Mouse (Mus musculus) liver, embryonic 12.5 days (tissue): ENCODE data around the gene Hist1h2bn. TPM values are rescaled to one million over a fixed set of nuclear protein-coding genes. Genes with fewer than 3 reads are reported as not detected.
"Not testable (repeated sequence)": the region's sequence is repeated elsewhere in the genome, so short reads cannot be mapped to it uniquely, and the experiment has no call there.

Experiments used
- ATAC-seq: fragments of 200-750 bp; cut with Nextera tagmentation; 2 replicates; pipeline ENCODE4 v1.8.0; 2017; ENCODE audit warnings: moderate number of reproducible peaks, mild to moderate bottlenecking, moderate library complexity
- H3K27ac ChIP-seq: fragments of 300-500 bp; sonication (generic); 2 replicates; pipeline ENCODE4 v1.5.1; 2016; ENCODE audit warnings: mild to moderate bottlenecking
- H3K27me3 ChIP-seq: fragments of 300-500 bp; sonication (generic); replicated peaks from 2 replicates; pipeline ENCODE4 v1.6.1; 2016; ENCODE audit warnings: mild to moderate bottlenecking, moderate library complexity
- H3K36me3 ChIP-seq: fragments of 300-500 bp; sonication (generic); 2 replicates; pipeline ENCODE4 v1.6.1; 2016; ENCODE audit warnings: mild to moderate bottlenecking, moderate library complexity
- H3K4me1 ChIP-seq: fragments of 300-500 bp; sonication (generic); 2 replicates; pipeline ENCODE4 v1.6.1; 2016
- H3K4me2 ChIP-seq: fragments of 300-500 bp; sonication (generic); 2 replicates; pipeline ENCODE4 v1.6.1; 2016; ENCODE audit warnings: mild to moderate bottlenecking, moderate library complexity
- H3K4me3 ChIP-seq: fragments of 300-500 bp; sonication (generic); 2 replicates; pipeline ENCODE4 v1.5.1; 2016; ENCODE audit warnings: mild to moderate bottlenecking, moderate library complexity
- H3K9ac ChIP-seq: fragments of 300-500 bp; sonication (generic); 2 replicates; pipeline ENCODE4 v1.6.1; 2016; ENCODE audit warnings: mild to moderate bottlenecking, moderate library complexity
- H3K9me3 ChIP-seq: fragments of 300-500 bp; sonication (generic); replicated peaks from 2 replicates; pipeline ENCODE4 v1.6.1; 2016; ENCODE audit warnings: mild to moderate bottlenecking, moderate library complexity
- WGBS: fragments of 180-500 bp; shearing (Covaris S2); methylation state at CpG from one replicate; pipeline ENCODE4 v1.1.7; 2016; ENCODE audit not compliant: insufficient replicate concordance; 5-methylcytosine and 5-hydroxymethylcytosine counted together
- polyA plus RNA-seq: library from polyadenylated mRNA; unstranded; fragments of >200 nt; fragmentation: Nextera tagmentation; extraction: Ambion mirVana; gene quantifications from 2 replicates; pipeline ENCODE4 v1.2.1, GENCODE M21; 2016

Gene Hist1h2bn
- polyA plus RNA-seq, 1 experiment from 2014 or later, result 8.9 TPM

DNA sequence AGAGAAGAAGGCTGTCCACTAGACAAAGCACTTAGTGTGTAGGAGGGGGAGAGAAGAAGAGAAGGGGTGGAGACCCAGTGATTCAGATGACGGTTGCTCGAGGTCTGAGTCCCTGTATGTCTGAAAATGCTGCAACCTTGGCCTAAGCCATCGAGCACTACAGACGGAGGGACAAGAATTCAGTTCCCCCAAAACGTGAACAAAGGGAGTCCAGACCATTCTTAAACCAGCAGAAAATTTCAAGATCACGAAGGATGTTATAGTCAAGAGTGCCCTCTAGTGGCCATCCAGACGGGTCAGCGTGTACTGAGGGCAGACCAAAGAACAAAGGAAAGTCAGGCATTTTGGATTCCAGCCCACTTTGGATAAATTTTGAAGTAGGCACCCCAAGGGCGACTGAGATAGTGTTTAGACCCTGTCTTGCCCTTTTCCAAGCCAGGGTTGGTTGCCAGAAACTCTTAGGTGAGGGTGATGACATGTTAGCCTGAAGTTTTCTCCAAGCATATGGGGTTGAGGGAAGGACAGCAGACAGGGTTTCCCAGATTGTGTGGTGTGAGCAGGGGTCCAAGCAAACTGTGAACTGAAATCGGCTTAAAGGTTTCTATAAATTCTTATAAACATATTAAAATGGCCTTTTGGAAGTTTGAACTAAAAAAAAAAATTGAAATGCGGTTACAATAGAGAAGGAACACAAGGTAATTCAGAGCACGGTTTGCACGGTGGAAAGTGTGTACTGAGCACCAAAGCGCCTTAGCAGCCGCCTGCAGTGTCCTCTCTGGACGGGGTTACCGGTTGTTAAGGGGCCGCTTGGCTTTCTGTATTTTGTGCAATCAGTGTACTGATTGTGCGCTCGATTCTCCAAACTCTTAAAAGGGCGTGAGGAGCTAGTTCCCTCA is 19.7 kb upstream of the Hist1h2bn start:
- H3K4me3 ChIP-seq, result peak overlapping the region; percentile 62
- H3K27ac ChIP-seq, result peak overlapping the region; percentile 95
- peak overlapping the region; percentile 77 for H3K4me2 ChIP-seq
- H3K36me3 ChIP-seq, result no peaks in the 10 kb centered on the region
- no peaks in the 10 kb centered on the region for H3K9me3 ChIP-seq
- H3K4me1 ChIP-seq, result peaks cover 33% of the 10 kb centered on the region
- peak overlapping the region; percentile 77 for H3K9ac ChIP-seq
- WGBS, result under 1% methylated on average over 21 of the region's 21 CpGs
- H3K27me3 ChIP-seq, result no peaks in the 10 kb centered on the region
- peak; percentile 62 for ATAC-seq

DNA sequence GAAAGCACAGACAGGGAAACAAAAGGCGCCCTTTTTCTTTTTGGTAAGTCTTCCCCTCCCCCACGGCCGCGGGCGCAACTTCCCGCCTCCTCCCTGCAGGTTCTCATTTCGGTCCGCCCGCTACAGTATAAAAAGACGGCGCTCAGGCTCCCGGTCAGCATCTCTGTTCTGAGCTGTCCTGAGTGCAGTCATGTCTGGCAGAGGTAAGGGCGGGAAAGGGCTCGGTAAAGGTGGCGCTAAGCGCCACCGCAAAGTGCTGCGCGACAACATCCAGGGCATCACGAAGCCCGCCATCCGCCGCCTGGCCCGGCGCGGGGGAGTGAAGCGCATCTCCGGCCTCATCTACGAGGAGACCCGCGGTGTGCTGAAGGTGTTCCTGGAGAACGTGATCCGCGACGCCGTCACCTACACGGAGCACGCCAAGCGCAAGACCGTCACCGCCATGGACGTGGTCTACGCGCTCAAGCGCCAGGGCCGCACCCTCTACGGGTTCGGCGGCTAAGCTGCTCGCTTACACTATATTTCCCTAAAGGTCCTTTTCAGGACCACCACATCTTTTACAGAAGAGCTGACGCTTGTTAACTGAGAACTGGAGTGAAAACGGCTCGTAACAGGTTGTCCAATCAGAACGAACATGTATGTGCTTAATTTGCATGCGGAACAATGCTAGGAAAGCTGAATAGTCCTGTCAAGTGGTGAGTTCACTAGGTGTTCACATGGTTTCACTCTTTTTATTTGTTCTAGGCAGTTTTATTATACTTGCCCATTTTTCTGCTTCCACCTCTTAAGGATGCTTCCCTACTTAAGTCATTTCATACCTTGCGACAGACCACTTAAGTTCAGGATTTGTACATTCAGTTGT is 18.8 kb upstream of the Hist1h2bn start, which contains the start of gene Hist1h4j:
Gene Hist1h4j (plus strand): TSS at position 159 of the 862 bp plus-strand sequence.
- Histone ChIP-seq H3K4me2 (peak within 1 kb of the TSS; percentile 77), H3K9ac (peak within 1 kb of the TSS; percentile 77), H3K27ac (peak within 1 kb of the TSS; percentile 95), H3K4me1 (peaks cover 39% of the 10 kb centered on the region), H3K4me3 (peak within 1 kb of the TSS; percentile 62)
- not testable (repeated sequence) for H3K36me3 ChIP-seq, H3K27me3 ChIP-seq, H3K9me3 ChIP-seq
- ATAC-seq, result peak; percentile 91
- WGBS, result under 1% methylated on average over 48 of the region's 56 CpGs

DNA sequence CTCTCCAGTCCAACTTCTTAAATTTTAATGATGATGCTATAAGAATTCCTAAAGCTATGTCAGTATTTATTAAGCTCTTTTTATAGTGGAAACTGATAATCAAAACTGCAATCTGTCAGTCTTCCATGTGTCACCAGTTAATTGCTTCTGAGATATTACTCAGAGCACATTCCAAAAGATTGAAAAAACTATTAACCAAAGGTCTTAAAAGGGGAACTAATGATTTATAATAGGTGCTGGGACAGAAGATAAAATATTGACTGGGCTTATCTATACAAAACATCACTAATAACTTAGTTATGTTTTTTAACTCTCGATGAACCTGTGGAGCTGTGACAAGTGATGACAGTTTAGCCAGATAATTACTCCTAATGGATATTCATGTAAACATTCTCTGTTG is 8.9 kb upstream of the Hist1h2bn start:
- Histone ChIP-seq H3K9ac (no peak overlapping the region), H3K27ac (no peak overlapping the region), H3K9me3 (no peaks in the 10 kb centered on the region), H3K4me2 (no peak overlapping the region), H3K4me1 (peaks cover 29% of the 10 kb centered on the region), H3K27me3 (no peaks in the 10 kb centered on the region), H3K36me3 (peaks cover 4% of the 10 kb centered on the region), H3K4me3 (no peak overlapping the region)
- WGBS, result 30% methylated on average over 1 of the region's 1 CpGs
- ATAC-seq, result no peak

GRCm38 (mm10) chr13:21749387-21750158 is 4.3 kb upstream of the Hist1h2bn start:
- Histone ChIP-seq H3K9me3 (no peaks in the 10 kb centered on the region), H3K9ac (peak overlapping the region; percentile 80), H3K4me3 (peak overlapping the region; percentile 61), H3K27ac (peak overlapping the region; percentile 99), H3K4me2 (peak overlapping the region; percentile 68), H3K4me1 (peaks cover 49% of the 10 kb centered on the region), H3K36me3 (peaks cover 4% of the 10 kb centered on the region), H3K27me3 (no peaks in the 10 kb centered on the region)
- under 1% methylated on average over 5 of the region's 5 CpGs for WGBS
- no peak for ATAC-seq

DNA sequence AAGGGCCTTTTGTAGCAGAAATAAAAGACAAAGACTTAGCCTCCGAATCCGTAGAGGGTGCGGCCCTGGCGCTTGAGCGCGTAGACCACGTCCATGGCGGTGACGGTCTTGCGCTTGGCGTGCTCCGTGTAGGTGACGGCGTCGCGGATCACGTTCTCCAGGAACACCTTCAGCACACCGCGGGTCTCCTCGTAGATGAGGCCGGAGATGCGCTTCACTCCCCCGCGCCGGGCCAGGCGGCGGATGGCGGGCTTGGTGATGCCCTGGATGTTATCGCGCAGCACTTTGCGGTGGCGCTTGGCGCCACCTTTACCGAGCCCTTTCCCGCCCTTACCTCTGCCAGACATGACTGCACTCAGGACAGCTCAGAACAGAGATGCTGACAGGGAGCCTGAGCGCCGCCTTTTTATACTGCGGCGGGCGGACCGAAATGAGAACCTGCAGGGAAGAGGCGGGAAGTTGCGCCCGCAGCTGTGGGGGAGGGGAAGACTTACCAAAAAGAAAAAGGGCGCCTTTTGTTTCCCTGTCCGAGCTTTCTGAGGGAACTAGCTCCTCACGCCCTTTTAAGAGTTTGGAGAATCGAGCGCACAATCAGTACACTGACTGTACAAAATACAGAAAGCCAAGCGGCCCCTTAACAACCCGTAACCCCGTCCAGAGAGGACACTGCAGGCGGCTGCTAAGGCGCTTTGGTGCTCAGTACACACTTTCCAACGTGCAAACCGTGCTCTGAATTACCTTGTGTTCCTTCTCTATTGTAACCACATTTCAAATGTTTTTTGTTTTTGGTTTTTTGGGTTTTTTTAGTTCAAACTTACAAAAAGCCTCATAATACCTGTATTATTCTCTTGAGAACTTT is 3.5 kb upstream of the Hist1h2bn start, which contains the start of gene Hist1h4k:
Gene Hist1h4k (minus strand): TSS at position 347 of the 859 bp plus-strand sequence.
- H3K27me3 ChIP-seq, H3K36me3 ChIP-seq, H3K9me3 ChIP-seq: not testable (repeated sequence)
- WGBS, result under 1% methylated on average over 41 of the region's 56 CpGs
- peak within 1 kb of the TSS; percentile 99 for H3K27ac ChIP-seq
- H3K4me2 ChIP-seq, result peak within 1 kb of the TSS; percentile 69
- H3K9ac ChIP-seq, result peak within 1 kb of the TSS; percentile 80
- ATAC-seq, result peak; percentile 64
- peak within 1 kb of the TSS; percentile 61 for H3K4me3 ChIP-seq
- H3K4me1 ChIP-seq, result peaks cover 46% of the 10 kb centered on the region

DNA sequence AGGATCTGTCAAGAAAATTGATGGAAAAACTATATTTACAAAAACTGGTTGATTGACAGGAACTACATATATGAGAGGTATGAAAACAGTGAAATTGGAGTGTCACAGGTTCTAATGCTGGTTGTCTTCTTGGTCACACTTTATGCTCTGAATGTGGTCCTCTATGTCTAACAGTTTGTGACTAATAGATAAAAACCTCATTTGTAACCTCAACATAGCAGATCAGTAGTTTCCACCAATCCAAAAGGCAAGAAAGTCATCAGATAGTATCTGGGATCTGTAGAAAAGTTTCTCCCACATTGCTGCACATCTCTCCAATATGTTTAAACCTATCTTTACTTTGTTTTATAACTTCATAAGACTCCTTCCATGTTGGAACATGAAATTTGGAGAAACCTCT is 2.5 kb upstream of the Hist1h2bn start:
- Histone ChIP-seq H3K27me3 (no peaks in the 10 kb centered on the region), H3K4me1 (peaks cover 43% of the 10 kb centered on the region), H3K4me3 (peak overlapping the region; percentile 56; the same call in 1 of the 2 replicates), H3K36me3 (peaks cover 4% of the 10 kb centered on the region), H3K4me2 (peak overlapping the region; percentile 69), H3K9me3 (no peaks in the 10 kb centered on the region), H3K9ac (peak overlapping the region; percentile 80), H3K27ac (peak overlapping the region; percentile 99)
- ATAC-seq, result no peak

DNA sequence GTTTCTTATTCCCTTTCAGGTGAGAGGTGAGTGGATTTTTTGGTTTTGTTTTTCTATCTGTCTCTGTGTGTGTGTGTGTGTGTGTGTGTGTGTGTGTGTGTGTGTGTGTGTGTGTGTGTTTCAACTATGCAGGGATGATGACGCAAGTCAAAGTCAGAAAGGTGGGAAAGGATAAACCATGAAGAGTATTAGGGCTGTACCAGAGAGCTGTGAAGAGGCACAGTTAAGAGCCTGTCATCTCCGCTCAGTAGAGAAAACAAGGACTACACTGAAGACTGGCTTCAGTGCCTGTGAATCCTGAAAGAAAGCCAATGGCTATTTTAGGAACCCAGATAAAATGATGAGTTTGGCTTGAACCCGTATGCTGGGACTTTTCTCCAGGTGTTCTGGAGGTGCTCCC is 2.1 kb upstream of the Hist1h2bn start:
- Histone ChIP-seq H3K36me3 (peaks cover 4% of the 10 kb centered on the region), H3K4me3 (peak overlapping the region; percentile 56), H3K27me3 (no peaks in the 10 kb centered on the region), H3K4me1 (peaks cover 44% of the 10 kb centered on the region), H3K27ac (peak overlapping the region; percentile 99), H3K4me2 (peak overlapping the region; percentile 69), H3K9me3 (no peaks in the 10 kb centered on the region), H3K9ac (peak overlapping the region; percentile 80)
- no peak for ATAC-seq
- 38% methylated on average over 3 of the region's 3 CpGs for WGBS

DNA sequence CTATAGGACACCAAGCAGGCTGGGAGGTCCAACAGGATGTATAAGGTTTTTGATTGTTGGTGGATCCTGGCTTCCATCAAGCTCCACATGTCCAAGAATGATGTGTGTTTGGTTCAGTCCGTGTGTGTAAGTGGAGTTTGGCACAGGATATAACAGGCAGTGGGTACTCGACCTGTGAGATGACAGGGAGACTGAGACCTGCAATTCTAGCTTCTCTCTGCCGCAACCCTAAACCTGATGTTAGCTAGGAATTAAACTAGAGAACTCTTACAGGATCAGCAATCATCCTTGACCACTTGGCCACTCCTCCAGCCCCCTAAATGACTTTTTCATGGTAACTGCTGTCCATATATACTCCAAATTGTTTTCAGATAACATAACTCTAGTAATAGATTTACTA is 1.6 kb upstream of the Hist1h2bn start:
- H3K4me3 ChIP-seq, result peak overlapping the region; percentile 56
- peaks cover 41% of the 10 kb centered on the region for H3K4me1 ChIP-seq
- peak overlapping the region; percentile 69 for H3K4me2 ChIP-seq
- no peaks in the 10 kb centered on the region for H3K9me3 ChIP-seq
- H3K36me3 ChIP-seq, result peaks cover 2% of the 10 kb centered on the region
- peak overlapping the region; percentile 99 for H3K27ac ChIP-seq
- no peaks in the 10 kb centered on the region for H3K27me3 ChIP-seq
- H3K9ac ChIP-seq, result peak overlapping the region; percentile 80
- 34% methylated on average over 3 of the region's 3 CpGs for WGBS
- ATAC-seq, result no peak

DNA sequence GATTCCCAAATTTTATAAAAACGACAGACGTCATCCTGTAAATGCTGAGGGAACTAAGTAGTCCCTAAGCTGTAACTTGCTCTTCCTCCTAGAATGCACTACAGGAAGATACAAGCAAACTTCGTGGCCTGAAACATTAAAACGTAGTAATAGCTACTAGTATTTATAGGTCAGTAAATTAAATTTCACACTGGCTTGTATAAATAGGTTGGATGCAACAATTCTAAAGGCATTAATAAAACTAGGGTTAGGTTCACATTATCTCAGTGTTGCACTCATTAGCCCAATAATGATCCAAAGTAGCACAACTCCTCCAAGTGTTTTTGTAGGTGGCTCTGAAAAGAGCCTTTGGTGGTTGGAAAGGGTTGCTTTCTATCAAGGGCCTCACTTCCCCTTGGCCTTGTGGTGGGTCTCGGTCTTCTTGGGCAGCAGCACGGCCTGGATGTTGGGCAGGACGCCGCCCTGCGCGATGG is 836 bp upstream of the Hist1h2bn start:
- under 1% methylated on average over 10 of the region's 10 CpGs for WGBS

DNA sequence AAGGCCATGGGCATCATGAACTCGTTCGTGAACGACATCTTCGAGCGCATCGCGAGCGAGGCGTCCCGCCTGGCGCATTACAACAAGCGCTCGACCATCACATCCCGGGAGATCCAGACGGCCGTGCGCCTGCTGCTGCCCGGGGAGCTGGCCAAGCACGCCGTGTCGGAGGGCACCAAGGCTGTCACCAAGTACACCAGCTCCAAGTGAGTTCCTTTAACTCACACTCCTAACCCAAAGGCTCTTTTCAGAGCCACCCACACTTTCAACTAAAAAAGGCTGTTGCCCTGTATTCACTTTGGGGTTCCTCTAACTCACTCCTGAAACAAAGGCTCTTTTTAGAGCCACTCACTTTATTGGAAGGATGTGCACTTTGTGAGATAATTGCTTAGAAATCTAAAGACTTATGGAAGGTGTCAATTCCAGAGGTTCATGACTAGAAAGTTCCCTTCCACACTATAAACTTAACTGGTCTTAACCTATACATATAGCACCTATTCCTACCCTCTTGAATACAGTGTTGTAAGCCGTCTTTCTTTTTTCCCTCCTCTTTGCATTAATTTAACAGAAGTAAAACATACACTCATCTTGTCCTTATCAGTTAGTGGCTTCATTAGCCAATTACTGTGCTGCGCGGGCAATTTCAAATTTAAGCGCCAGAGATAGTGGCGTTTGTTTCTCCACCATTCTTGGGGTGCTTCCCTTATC is 525 bp downstream of the Hist1h2bn start:
- H3K27ac ChIP-seq, result peak overlapping the region; percentile 99
- not testable (repeated sequence) for H3K27me3 ChIP-seq, H3K9me3 ChIP-seq, H3K36me3 ChIP-seq
- peaks cover 31% of the 10 kb centered on the region for H3K4me1 ChIP-seq
- peak; percentile 19 for ATAC-seq
- 1% methylated on average over 26 of the region's 26 CpGs for WGBS
- H3K9ac ChIP-seq, result peak overlapping the region; percentile 73
- H3K4me2 ChIP-seq, result peak overlapping the region; percentile 69
- H3K4me3 ChIP-seq, result peak overlapping the region; percentile 56

More for the DNA sequence above, 836 bp upstream of the Hist1h2bn start:
- Histone ChIP-seq H3K4me1 (peaks cover 37% of the 10 kb centered on the region), H3K4me3 (peak overlapping the region; percentile 56), H3K27ac (peak overlapping the region; percentile 99), H3K36me3 (no peaks in the 10 kb centered on the region), H3K4me2 (peak overlapping the region; percentile 69), H3K9me3 (no peaks in the 10 kb centered on the region), H3K9ac (peak overlapping the region; percentile 80), H3K27me3 (no peaks in the 10 kb centered on the region)
- no peak for ATAC-seq
